Mouse (Mus musculus) kidney, postnatal 0 days (tissue): ENCODE measurements around the gene Mier3. TPM values are rescaled to one million over a fixed set of nuclear protein-coding genes. Genes with fewer than 3 reads are reported as not detected.

ENCODE experiments used
- ATAC-seq: fragments of 200-750 bp; cut with Nextera tagmentation; replicated peaks from 2 replicates; pipeline ENCODE4 v1.8.0; 2017; ENCODE audit warnings: low read depth, moderate number of reproducible peaks, moderate TSS enrichment, moderate library complexity; ENCODE audit not compliant: low FRiP score
- DNase-seq: peaks from one replicate; pipeline ENCODE4 v3.0.0-alpha.2; 2016; ENCODE audit warnings: low spot score
- H3K27ac ChIP-seq: fragments of 300-500 bp; sonication (generic); 2 replicates; pipeline ENCODE4 v1.5.1; 2014; ENCODE audit warnings: mild to moderate bottlenecking
- H3K27me3 ChIP-seq: fragments of 300-500 bp; sonication (generic); 2 replicates; pipeline ENCODE4 v1.6.1; 2014; ENCODE audit warnings: low read length, mixed read lengths; ENCODE audit not compliant: insufficient read depth
- H3K36me3 ChIP-seq: fragments of 300-500 bp; sonication (generic); 2 replicates; pipeline ENCODE4 v1.6.1; 2014; ENCODE audit warnings: low read length, mixed read lengths; ENCODE audit not compliant: insufficient read depth
- H3K4me1 ChIP-seq: fragments of 300-500 bp; sonication (generic); replicated peaks from 2 replicates; pipeline ENCODE4 v1.6.1; 2014; ENCODE audit warnings: antibody characterized with exemption, low read length, mixed read lengths; ENCODE audit not compliant: insufficient read depth
- H3K4me2 ChIP-seq: fragments of 300-500 bp; sonication (generic); 2 replicates; pipeline ENCODE4 v1.6.1; 2014; ENCODE audit warnings: mild to moderate bottlenecking, low read length, moderate library complexity, mixed read lengths
- H3K4me3 ChIP-seq: fragments of 300-500 bp; sonication (generic); replicated peaks from 2 replicates; pipeline ENCODE4 v1.5.1; 2014; ENCODE audit warnings: low read depth, low read length
- H3K9ac ChIP-seq: fragments of 300-500 bp; sonication (generic); 2 replicates; pipeline ENCODE4 v1.6.1; 2014; ENCODE audit warnings: low read depth, low read length
- H3K9me3 ChIP-seq: fragments of 300-500 bp; sonication (generic); replicated peaks from 2 replicates; pipeline ENCODE4 v1.6.1; 2016; ENCODE audit warnings: low read length, inconsistent platforms, mixed read lengths
- CTCF ChIP-seq: IDR thresholded peaks from 2 replicates; pipeline ENCODE4 v1.5.1; 2016; ENCODE audit warnings: antibody characterized with exemption, low read depth, mild to moderate bottlenecking, moderate library complexity
- WGBS: fragments of 180-500 bp; shearing (Covaris S2); extraction: QIAGEN DNeasy Blood & Tissue Kit; methylation state at CpG from one replicate; pipeline ENCODE4 v1.1.7; 2014; 5-methylcytosine and 5-hydroxymethylcytosine counted together
- polyA plus RNA-seq: library from polyadenylated mRNA; unstranded; fragments of >200 nt; fragmentation: Nextera tagmentation; extraction: Ambion mirVana; gene quantifications from 2 replicates; pipeline ENCODE4 v1.2.1, GENCODE M21; 2015

The Mier3 gene
- polyA plus RNA-seq, 1 experiment from 2014 or later = 14.8 TPM

- peaks cover 89% of the 10 kb centered on the region for H3K36me3 ChIP-seq
- H3K27ac ChIP-seq = no peak overlapping the region
- H3K9me3 ChIP-seq = no peaks in the 10 kb centered on the region
- no peak overlapping the region for H3K4me2 ChIP-seq
- H3K27me3 ChIP-seq = no peaks in the 10 kb centered on the region
- no peak for ATAC-seq
- DNase-seq = no peak
- no peak overlapping the region for H3K9ac ChIP-seq
- H3K4me3 ChIP-seq = no peak overlapping the region
- TF ChIP-seq CTCF = no peak
- H3K4me1 ChIP-seq = no peaks in the 10 kb centered on the region
- 97% methylated on average over 15 of the region's 15 CpGs for WGBS
Measured at GRCm38 (mm10) chr13:111755937-111756336, 75.2 kb downstream of the Mier3 start.

- no peak for ATAC-seq
- DNase-seq = no peak
- TF ChIP-seq CTCF = no peak
- 83% methylated on average over 6 of the region's 6 CpGs for WGBS
- H3K36me3 ChIP-seq = peaks cover 87% of the 10 kb centered on the region
- H3K9ac ChIP-seq = no peak overlapping the region
- H3K27me3 ChIP-seq = no peaks in the 10 kb centered on the region
- no peaks in the 10 kb centered on the region for H3K4me1 ChIP-seq
- no peak overlapping the region for H3K4me2 ChIP-seq
- H3K9me3 ChIP-seq = no peaks in the 10 kb centered on the region
- H3K27ac ChIP-seq = no peak overlapping the region
- no peak overlapping the region for H3K4me3 ChIP-seq
Measured at GRCm38 (mm10) chr13:111756986-111757385, 76.2 kb downstream of the Mier3 start.

GRCm38 (mm10) chr13:111762526-111762925, 81.7 kb downstream of the Mier3 start:
- no peaks in the 10 kb centered on the region for H3K4me1 ChIP-seq
- H3K9me3 ChIP-seq = no peaks in the 10 kb centered on the region
- H3K27ac ChIP-seq = no peak overlapping the region
- H3K4me3 ChIP-seq = no peak overlapping the region
- peaks cover 74% of the 10 kb centered on the region for H3K36me3 ChIP-seq
- H3K4me2 ChIP-seq = no peak overlapping the region
- WGBS = 88% methylated on average over 12 of the region's 12 CpGs
- no peak for DNase-seq
- H3K27me3 ChIP-seq = no peaks in the 10 kb centered on the region
- ATAC-seq = no peak
- no peak for TF ChIP-seq CTCF
- H3K9ac ChIP-seq = no peak overlapping the region

Other genes with a start within 250 kb of the Mier3 start
- gene Gpbp1, start 190.9 kb upstream of the Mier3 start, polyA plus RNA-seq = 69.8 and 73.1 TPM in 2 replicates
- gene Gm49496, start 131.0 kb upstream of the Mier3 start, polyA plus RNA-seq = not detected in 2 replicates
- not detected in 2 replicates for gene Gm10198, start 88.2 kb upstream of the Mier3 start, polyA plus RNA-seq
- 30.3 and 33.1 TPM in 2 replicates for gene Map3k1, start 128.0 kb downstream of the Mier3 start, polyA plus RNA-seq